Mouse (Mus musculus) regulatory T cell (primary cell): ENCODE measurements at regions not wholly inside any gene's neighbourhood (a gene's known extent, or its start where the extent isn't known, plus 50 kb on each side); places are given as distances from the start of the nearest gene placed in this dataset.
"Not testable (repeated sequence)": the region's sequence is repeated elsewhere in the genome, so short reads cannot be mapped to it uniquely, and the experiment has no call there.

Source experiments
- in situ Hi-C: fragments of 300-600 bp; cut with MboI, MseI; formaldehyde crosslinking; loops from one replicate; pipeline ENCODE4 v1.15.1; 2025; ENCODE audit warnings: high pct_unique_total_duplicates

GRCm38 (mm10) chr11:29628476-29628875 is 64.3 kb upstream of the Rtn4 start:
- in situ Hi-C loops: no loop called here

- in situ Hi-C loops: no loop called here
Measured at GRCm38 (mm10) chr11:29632486-29632885, 60.3 kb upstream of the Rtn4 start.

DNA sequence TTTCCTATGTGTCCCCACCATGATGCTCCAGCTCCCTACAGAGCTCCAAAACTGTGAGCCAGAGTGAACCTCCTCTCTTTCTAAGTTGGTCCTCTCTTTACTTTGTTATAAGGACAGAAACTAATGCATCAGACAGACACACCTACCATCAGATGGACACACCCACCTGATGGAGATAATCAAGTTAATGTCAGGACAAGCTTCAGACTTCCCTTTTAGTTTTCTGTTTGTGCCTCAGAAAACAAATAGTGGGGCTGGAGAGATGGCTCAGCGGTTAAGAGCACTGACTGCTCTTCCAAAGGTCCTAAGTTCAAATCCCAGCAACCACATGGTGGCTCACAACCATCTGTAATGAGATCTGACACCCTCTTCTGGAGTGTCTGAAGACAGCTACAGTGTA is 59.5 kb upstream of the Rtn4 start:
- in situ Hi-C loops: not testable (repeated sequence)

DNA sequence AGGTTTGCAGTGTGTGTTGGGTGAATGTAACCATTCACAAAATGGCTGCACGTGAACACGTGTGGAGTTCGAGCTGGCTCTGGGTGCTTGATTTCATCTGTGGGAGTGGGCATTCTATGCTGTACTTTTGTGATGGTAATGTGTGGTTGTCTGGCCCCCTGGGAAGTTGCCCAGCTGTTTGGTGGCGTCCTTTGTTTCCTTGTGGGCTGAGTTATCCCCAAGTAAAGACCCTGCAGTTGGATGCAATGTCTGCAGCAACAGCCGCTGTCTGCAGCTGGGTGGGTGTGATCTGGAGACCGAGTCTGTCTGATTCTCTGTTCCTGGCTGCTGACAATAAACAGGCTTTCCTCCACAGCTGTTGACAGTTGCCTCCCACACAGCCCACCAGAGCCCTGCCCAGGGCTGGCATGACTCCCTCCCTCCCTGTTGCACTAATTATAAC is 56.0 kb upstream of the Rtn4 start:
- in situ Hi-C loops: loop anchor here (5.0 kb wide), 1 partner anchor 39 kb away; no protein-coding TSS in a partner anchor

- in situ Hi-C loops: loop anchor here (5.0 kb wide), 1 partner anchor 41 kb away; no protein-coding TSS in a partner anchor
Measured at GRCm38 (mm10) chr11:29638093-29638669, 54.6 kb upstream of the Rtn4 start.

- in situ Hi-C loops: loop anchor here (5.0 kb wide), 1 partner anchor 42 kb away; no protein-coding TSS in a partner anchor
Measured at GRCm38 (mm10) chr11:29638861-29639260, 53.9 kb upstream of the Rtn4 start.
